ENCODE assay signal across 12 mouse cellular contexts in genomic region chr4:97439288-97440029, GRCm38 (mm10).
DNase-seq lines count a peak whose midpoint lies in the region; ATAC-seq lines count a peak whose summit lies in the region.
"Had no signal": no experiment of that assay in that cellular context is flagged by ENCODE, and none has a peak within 500 bp of the region (broad histone marks: within the 10 kb centered on the region; RNA-seq: fewer than 3 reads in every experiment).

No protein-coding gene starts in this region.

- no peaks in the 10 kb centered on the region for H3K27me3 ChIP-seq in heart, embryonic 11.5 days (ENCODE audit: control insufficient read depth, insufficient read depth, low read length)
- no peaks in the 10 kb centered on the region for H3K27me3 ChIP-seq in neural tube, embryonic 14.5 days (ENCODE audit: control insufficient read depth, insufficient read depth, low read length)
- H3K27me3 ChIP-seq: CH12.LX had no signal

- no peaks in the 10 kb centered on the region for H3K36me3 ChIP-seq in heart, embryonic 11.5 days (ENCODE audit: control insufficient read depth, insufficient read depth, low read length)
- H3K36me3 ChIP-seq in neural tube, embryonic 14.5 days (ENCODE audit: control insufficient read depth, insufficient read depth, low read length), result no peaks in the 10 kb centered on the region

- peak; percentile 2 to 3 for DNase-seq in heart, postnatal 36 days
- peak; percentile 3 for DNase-seq in ovary, postnatal 36 days (ENCODE audit: low spot score)
- no peak for DNase-seq in ovary, adult 18-20 months (ENCODE audit: low spot score)
- peak; percentile 13 to 19 for DNase-seq in cerebellum, adult 18-20 months
- no peak for DNase-seq in spleen, postnatal 10 days (ENCODE audit: low spot score in 2 of 2)
- no peak for DNase-seq in natural killer cell, adult 2 months (ENCODE audit: low spot score in 2 of 2)
- DNase-seq: heart, adult 11 months; lung, postnatal 36 days; thymus, postnatal 25 days had no signal

- 66% methylated on average over 5 of the region's 5 CpGs for WGBS in heart, embryonic 11.5 days (ENCODE audit: insufficient replicate concordance)
- 57% methylated on average over 5 of the region's 5 CpGs for WGBS in neural tube, embryonic 14.5 days

- H3K4me1 ChIP-seq in heart, embryonic 11.5 days (ENCODE audit: control insufficient read depth, insufficient read depth, low read length), result no peaks in the 10 kb centered on the region
- no peaks in the 10 kb centered on the region for H3K4me1 ChIP-seq in neural tube, embryonic 14.5 days (ENCODE audit: control insufficient read depth, insufficient read depth, low read length)

- no peak overlapping the region for H3K9ac ChIP-seq in heart, embryonic 11.5 days (ENCODE audit: low read depth, low read length)
- no peak overlapping the region for H3K9ac ChIP-seq in neural tube, embryonic 14.5 days (replicated peaks; ENCODE audit: low read depth, low read length)

- intact Hi-C loops in heart, postnatal 36 days (cut with DNase I), result no loop called here

- ATAC-seq in heart, embryonic 11.5 days (replicated peaks; ENCODE audit: insufficient number of reproducible peaks, low FRiP score, low TSS enrichment), result no peak
- peak; percentile 49; the same call in 1 of the 2 replicates for ATAC-seq in neural tube, embryonic 14.5 days (ENCODE audit: low read depth)

- H3K27ac ChIP-seq in heart, embryonic 11.5 days (ENCODE audit: low read depth, low read length), result no peak overlapping the region
- no peak overlapping the region for H3K27ac ChIP-seq in neural tube, embryonic 14.5 days (ENCODE audit: low read depth, low read length)

- H3K9me3 ChIP-seq in heart, embryonic 11.5 days (replicated peaks; ENCODE audit: control insufficient read depth, low read length), result no peaks in the 10 kb centered on the region
- no peaks in the 10 kb centered on the region for H3K9me3 ChIP-seq in neural tube, embryonic 14.5 days (ENCODE audit: control insufficient read depth, low read length)

- H3K4me3 ChIP-seq in heart, embryonic 11.5 days (ENCODE audit: low read depth, low read length), result no peak overlapping the region
- H3K4me3 ChIP-seq in neural tube, embryonic 14.5 days (ENCODE audit: low read depth, low read length), result no peak overlapping the region

- H3K4me2 ChIP-seq in heart, embryonic 11.5 days, result no peak overlapping the region
- H3K4me2 ChIP-seq in neural tube, embryonic 14.5 days (ENCODE audit: low read depth, low read length), result no peak overlapping the region

Comparison
In these comparisons a context has a peak if more than half of its experiments do, and no peak if none do; other contexts are left out.
1. DNase-seq: peak in heart, postnatal 36 days (2 of 2), ovary, postnatal 36 days (single experiment) and cerebellum, adult 18-20 months (2 of 2); none in ovary, adult 18-20 months (single experiment), spleen, postnatal 10 days (0 of 2) and natural killer cell, adult 2 months (0 of 2).